Mouse (Mus musculus) adipocyte (in vitro differentiated cells): ENCODE measurements at regions not wholly inside any gene's neighbourhood (a gene's known extent, or its start where the extent isn't known, plus 50 kb on each side); places are given as distances from the start of the nearest gene placed in this dataset.

Experiments
- DNase-seq: peaks from one replicate; pipeline ENCODE4 v3.0.0-alpha.2; 2016; ENCODE audit warnings: low spot score

DNA sequence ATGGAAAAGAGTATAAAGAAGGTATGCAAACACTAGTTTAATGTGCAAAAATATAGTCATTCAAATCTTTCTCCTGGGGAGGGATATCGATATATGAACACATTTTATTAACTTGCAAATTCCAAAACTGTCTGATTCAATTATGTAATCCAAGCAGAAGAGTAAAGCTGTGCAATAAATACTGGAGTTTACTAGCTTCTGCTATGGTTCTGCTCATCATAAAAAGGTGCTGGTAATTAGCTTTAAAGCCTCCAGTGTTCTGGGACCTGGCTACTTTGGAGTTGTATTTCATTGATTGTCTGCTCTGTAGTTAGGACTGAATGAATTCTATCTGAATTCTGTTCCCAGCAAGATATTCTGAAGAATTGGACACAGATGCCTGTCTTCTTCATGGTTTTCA lies 602.7 kb upstream of the Akr1e1 start:
- DNase-seq: no peak

DNA sequence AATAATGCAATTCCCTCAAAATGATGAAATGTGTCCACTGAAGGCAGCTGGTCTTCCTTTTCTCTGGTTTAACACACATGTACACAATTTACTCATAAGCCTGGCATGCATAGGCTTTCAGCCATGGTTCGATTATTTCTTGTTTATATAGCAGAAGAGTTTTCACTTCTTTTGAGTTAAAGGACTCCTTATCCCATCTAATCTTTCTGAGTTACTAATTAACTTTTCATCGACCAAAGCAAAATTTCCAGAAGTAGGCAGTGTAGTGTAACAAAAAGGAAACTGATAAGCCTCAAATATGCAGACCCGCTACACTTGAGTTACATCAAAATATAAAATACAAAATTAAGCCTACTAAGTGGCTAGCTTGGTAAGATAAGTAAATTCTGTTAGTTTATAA lies 620.5 kb upstream of the Akr1e1 start:
- no peak for DNase-seq

DNA sequence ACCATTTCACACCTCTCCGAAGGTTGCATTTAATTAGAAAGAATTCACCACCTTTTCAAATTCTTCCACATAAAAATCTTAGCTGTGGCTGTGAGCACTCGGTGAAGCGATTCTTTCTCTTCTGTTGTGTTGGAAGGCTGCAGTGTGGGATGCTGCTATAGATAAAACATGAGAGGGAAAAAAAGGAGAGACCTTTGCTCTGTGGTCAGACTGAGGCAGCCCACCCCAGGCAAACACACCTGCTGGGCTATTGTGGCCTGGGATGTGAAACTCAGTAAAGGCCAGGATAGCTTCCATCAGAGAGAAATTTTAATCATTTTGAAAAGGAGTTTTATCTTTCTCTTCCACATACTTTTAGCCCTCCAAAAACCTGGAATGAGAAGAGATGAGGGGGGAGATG lies 625.3 kb upstream of the Akr1e1 start:
- DNase-seq: no peak

DNA sequence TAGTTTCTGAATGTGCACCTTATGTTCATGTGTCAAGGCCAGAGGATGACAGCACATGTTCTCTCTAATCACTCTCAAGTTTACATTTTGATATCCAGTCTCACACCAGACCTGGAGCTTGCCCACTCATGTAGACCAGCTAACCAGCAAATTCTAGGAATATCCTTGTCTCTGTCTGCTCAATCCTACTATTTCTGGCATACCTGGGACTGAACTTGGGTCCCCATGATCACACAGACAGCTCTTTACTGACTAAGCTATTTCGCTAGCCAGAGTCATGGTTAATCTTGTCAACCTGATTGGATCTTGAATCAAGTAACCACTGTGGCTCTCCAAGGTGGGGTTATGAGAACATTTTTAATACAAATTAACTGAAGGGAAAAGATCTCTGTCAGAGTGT lies 625.9 kb upstream of the Klf6 start:
- no peak for DNase-seq

DNA sequence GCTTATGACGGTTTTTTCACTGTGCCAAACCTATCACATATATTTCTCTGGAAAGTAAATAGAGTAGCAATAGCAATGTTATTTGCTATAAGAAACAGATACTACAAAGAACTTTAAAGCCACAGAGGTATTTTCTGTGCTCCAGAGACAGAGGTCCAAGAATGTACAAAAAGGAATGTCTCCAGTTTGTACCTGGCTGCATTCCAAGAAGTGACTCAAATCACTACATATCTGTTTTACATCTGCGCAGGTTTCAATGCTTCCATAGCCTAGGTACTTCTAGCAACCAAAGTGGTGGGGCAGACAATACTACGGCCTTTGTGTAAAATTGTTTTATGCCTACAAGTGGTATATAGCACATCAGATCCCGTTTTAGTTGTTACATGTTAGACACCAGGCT lies 620.7 kb upstream of the Klf6 start:
- DNase-seq: no peak

DNA sequence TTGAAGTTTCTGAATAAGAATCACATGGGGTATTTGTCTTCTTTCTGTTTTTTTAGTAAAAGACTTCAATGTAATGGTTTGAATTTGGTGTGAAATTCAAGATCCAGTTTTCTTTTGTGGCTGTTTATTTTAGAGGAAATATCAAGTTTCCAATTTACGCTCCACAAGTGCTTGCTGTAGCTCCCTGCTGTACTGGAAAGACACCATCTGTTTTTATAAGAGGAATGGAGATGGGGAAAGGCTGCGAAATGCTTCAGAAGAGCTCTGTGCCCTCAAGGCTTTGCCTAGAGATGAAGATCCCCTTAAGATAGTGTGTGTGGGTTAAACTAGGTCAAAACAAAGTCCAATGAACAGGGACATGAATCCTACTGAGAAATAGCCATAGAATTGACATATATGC lies 618.5 kb upstream of the Klf6 start:
- DNase-seq: no peak

DNA sequence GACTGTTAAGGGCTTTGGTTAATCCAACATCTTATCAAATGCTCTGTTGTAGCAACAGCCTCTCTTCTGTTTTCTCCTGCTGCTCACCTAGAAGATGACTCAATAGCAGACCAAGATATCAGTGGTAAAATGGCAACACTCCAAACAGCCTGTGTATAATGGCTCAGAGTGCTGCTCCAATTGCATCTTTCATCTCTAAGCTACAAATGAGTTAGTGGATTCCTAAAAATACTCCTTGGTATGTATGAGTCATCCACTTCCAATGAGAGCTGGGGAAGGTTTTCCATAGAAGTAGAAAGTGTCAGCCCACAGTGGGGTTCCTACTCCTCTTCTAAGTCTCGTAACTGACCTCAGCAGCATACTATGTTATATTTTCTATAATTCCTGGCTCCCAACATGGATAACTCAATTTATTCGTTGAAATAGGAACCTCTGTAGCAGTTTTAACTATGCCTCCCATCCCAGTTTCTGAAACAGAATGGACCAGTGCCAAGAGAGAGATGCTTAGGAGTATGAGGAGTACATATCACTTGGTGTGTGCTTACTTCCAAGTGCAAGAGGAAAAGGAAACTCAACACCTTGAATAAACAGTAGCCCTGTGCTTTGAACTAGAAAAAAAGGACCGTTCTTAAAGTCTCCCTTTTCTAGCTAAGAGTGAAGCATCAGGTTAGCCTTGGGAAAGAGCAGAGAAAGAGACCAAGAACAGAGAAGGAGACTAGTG lies 612.5 kb upstream of the Klf6 start:
- no peak for DNase-seq

DNA sequence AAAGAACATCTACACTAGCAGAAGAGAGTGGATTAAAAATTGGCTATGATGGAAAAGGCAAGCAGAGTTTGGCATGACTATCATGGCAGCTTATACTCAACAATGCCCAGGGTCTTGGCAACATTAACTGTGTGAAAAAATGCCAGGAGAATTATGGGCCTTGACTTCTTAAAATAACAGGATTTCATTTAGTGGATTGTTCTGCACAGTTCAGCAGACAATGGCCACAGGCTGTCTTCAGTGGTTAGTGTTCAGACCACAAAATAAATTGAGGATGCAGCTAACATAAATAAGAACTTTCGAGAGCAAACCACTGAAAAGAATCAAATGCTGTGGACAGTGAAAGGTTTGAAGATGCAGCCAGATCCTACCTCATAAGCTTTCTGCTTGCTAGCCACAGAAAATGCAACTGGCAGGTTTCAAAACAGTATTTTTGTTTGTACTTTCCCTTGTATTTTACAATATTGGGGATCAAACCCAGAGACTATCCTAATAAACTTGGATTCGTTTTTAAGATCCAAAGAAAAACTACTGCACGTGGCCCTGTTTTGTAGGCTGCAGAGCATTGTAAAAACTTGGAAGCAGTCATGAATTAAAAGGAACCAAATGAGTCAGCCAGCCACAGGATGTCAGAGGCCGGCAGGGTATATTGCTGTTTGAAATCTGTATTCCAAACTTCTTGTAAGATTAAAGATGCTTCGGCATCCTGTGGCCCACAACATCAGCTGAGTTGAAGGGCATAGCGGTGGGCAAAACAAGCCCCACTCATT lies 603.2 kb upstream of the Klf6 start:
- DNase-seq: peak; percentile 68

DNA sequence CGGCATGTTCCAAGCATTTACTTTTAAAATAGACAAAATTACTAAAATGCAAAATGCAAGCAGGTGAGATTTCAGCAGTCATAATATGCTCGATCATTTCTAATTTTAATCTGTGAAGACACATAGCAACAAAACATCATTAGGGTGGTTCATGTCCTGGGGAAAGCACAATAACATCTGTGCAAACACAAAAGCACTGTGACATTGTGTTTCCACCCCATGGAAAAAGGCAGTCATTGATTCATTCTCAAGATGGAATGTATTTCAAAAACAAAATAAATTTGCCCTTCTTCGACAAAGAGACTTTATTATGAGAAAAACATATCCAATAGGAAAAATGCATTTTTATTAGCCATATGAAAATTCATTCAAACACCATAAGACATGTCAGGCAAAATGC lies 601.5 kb upstream of the Klf6 start:
- DNase-seq: no peak

DNA sequence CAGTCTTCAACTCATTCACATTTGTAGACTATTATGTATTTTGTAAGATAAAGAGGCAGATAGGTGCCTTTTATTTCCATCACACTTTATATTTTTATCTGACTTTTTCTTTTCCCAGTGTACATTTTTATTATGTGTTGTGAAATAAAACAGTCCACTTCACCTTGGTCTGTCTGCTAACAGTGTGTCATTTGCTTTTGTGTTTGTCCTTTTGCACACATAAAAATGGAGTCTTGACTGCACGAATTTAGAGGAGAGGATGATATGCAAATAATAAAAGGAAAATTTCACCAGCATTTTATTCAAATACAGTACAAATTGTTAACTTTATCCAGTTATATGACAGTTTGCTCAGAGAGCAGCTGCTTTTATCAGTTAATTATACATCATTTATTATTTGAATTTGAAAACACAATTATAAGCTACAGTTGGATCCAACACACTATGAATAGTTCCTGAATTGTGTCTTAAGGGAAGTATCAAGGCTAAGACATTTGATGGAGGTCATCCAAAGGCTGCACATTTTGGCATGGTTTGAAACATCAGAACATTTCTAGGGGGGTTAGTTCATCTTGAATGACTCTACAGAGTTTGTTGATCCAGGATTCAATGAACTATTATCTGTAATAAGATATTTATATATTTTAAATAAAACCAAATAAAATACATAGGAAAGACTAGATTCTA lies 588.6 kb upstream of the Klf6 start:
- DNase-seq: no peak

DNA sequence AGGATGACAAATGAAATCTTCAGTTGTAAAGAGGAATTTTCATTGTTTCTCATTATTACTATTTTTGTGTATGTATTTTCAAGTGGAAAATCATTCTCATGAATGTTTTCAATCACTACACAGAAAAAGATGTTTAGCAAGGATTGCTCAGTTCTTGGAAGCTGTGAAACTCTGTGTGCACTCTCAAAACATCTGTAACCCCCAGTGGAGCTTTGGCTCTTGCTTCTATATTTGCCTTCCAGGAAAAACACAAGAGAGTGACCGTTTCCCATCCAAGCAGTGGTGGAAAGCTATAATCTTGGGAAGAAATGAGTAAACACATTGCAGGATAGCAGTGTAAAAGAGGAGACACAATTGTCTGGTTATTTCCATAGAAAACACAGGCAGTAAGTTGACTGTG lies 584.7 kb upstream of the Klf6 start:
- peak; percentile 89 for DNase-seq

DNA sequence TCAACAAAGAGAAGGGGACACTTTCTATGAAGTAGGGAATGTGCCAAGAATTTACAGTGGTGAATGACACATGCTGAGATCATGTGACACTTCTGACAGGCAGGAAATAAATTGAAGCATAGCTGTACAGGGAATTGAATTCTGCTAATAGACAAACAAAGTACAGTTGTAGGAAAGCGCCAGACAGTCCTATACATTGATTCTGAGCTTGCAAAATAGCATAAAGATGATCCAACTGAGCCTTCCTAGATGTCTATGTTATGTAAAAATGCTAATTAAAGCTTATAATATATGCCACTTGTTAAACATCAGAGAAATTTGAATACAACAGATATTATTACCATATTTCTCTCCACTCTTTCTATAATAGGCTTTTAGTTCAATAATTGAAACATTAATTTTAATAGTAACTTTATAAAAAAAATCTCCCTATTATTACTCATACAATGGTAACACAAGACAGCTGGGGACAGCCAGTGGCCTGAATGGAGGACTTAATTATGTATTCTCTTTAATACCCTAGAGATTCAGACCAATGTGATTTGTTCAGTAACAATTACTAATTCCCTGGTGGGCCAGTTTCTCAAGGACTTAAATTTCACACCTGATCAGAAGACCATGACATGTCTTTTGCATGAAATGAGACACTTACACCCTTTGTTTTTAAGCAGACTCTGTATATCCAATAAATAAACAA lies 571.4 kb upstream of the Klf6 start:
- DNase-seq: no peak

DNA sequence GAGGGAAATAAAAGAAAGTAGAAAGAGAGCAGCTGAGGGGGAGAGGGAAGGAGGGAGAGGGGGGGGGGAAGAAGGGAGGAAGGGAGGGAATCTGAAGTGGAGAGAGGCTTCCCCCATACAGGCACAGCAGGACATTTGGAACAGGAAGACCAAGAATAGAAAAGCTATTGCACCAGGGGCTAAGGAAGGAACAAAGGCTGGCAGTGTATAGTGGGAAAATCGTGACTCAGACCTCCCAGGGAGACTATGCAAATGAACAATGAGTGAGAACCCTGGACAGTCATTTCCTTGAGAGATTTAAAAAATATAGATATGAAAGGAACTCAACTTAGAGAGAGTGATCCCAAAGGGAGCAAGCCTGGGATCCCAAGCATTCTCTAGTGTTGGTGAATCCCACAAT lies 559.1 kb upstream of the Klf6 start:
- peak; percentile 37 for DNase-seq

DNA sequence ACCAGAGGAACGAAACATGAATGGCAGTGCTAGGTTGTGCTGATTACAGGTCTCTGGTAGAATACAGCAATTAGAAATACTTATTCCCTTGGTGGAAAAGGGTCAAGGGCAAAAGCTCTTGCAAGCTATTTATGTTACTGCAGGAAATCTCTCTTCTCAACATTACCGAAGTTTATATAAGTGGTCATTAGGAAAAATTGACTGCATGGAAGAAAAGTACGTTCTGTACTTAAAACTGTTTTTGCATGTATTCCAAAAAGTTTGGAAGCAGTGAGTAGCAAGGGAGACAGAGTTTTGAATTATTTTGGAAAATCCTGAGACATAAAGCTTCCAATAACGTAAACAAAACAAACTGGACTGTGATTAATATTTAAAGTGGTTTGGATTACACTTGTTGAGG lies 554.6 kb upstream of the Klf6 start:
- DNase-seq: no peak

DNA sequence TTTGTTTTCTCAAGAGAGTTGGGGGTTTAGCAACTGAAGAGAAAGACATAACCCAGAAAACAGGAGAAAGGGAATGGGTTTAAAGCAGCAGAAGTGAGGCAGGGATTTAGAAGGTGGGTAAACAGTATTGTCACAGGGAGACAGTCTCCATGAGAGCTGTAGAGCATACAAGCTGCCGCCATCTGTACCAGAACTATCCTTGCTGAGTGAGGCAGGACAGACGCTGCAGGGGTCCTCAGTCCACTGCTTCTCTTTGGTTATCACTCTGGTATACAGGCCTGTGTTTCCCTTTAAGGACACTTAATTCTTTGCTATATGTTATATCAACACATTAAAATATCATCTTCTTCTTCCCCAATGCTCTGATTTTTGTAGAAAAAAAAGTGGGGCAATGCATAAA lies 548.0 kb upstream of the Klf6 start:
- no peak for DNase-seq

DNA sequence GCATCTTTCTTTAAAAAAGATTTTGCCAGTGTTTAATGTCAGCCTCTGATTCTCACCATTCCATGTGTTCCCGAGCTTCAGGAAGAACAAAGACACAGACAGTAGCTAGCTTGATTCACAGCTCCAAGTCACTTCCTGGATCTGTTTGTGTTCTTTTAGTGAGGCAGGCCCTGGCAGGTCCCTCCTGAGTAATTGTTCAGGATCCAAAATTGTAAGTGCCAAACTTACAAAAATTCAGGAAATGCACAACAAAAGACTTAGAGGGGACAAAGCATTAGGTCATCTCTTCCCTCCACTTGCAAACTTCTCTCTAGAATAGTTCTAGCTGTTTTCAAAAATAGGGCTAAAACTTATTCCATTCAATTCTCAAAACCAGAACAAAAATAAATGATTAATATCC lies 546.3 kb upstream of the Klf6 start:
- DNase-seq: no peak

DNA sequence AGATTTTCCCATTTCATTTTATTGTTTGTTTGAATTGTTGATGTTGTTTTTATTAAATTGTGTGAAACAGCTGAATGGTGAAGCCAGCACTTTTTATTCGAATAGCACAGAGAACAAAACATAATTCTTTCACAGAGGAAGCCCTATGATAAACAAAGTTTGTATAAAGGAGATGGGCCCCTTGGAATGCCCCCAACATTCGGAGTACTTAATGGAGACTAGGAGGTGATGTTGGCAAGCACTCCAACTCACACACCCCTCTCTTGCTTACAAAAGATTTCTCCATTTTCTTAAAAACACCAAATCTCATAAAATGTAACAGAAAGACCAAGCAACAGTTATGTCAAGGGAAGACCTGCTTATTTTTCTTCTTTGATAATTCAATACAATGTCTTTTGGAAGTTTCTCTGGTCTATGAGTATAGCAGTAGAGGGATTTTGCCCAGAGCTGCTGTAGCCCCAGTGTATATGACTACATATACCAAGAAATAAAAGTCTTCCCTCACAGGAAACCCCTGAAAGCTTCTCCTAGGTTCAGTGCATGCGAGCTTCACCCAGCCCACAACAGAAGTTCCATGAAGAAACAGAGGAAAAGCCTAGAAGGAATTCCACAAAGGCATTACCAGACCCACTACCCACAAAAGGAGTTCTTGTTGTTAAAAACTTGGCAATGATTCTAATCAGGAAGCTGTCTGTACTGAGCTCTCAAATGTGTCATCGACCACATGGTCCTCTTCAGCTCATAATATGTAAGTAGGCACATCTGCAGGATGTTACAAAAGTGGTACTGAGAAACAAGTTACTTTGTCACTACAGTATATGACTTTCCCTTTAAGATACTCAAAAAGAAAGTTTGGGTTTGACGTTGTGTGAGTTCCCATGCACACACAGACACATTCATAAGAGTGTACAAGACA lies 543.1 kb upstream of the Klf6 start:
- DNase-seq: no peak

DNA sequence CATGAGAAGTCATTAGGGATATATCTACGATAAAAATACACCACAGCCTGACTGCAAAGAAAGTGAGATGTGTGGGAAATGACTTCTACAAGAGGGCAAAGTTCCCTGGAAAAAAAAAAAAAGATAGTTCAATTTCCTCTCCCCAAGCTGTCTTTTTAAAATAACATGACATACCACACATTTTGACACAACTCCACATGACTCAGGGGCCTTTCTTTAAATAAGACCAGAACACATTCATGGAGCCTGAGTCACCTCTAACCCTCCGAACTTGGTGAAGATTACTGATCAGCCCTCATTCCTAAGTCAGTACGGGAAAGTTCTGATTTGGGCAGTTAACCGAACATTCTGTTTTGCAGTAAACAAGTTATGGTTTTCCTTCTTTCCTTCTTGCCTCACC lies 515.6 kb upstream of the Klf6 start:
- DNase-seq: peak; percentile 69

DNA sequence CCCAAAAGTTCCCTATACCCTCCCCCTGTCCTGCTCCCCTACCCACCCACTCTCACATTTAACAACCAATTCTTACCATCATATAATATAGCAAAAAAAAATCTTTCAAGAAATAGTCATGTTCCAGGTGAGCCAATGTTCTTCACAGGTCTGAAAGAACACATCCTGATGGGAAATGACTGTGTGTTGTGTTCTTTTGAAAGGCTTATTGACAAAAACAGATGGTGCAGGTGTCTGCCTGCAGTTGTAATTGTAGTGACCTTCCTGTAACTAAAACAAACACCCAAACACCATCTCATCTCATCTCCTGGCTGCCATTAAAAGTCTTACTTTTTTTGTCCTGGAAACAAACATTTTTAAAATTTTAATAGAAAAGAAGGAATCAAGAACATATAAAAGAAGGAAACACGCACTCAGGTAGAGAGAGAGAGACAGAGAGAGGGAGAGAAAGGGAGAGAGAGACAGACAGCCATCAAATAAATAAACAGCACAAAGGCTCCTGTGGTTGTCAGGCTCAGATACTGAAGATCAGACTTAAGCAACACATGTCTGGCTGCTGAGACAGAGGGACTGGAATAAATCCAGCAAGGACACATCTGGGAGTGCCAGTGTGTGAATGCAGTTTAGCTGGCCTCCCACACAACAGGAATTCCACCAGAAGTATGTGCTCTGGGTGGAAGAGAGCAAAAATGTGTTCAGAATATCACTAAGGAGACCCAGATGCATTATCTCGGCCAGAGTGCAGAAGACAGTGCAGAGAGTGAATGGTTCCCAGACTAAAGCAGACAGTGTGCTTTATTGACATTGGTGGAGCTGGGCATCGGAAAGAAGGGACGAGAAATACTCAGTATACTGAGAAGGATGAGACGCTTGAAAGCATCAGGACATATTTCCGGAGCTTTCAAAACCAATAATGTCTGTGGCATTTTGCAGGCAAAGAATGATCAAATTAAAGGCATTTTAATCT lies 513.5 kb upstream of the Klf6 start:
- DNase-seq: peak; percentile 84

DNA sequence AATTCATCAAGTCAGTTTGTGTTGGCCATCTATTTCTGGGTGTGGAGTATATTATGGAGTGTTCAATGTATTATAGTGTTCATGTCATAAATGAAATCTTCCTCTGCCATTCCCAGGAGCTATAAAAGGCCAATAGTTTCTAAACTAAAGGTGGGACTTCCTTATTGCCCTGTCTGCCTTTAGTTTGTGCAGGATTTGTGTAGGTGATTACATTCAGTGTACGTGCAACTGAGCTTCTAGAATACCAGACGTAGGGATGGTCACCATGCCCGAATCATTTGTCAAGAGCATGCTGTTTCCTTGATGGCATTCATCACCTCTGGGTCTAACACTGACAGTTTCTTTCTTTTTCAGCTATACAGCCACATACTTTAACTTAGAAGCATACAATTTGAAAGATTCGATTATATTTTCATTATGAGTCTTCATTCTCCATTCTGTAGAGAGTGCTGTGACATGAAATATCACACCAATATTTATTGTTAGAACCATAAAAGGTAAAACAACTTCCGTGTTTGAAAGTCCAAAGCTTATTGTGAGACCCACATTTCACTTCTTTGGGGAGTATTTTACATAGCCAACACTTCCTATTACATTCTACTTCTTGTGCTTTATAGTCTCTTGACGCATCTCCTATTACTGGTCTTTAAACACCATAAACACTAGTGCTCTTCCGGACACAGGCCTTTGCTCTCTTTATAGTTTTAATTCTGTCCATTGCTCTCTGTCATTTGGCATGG lies 494.1 kb upstream of the Klf6 start:
- DNase-seq: no peak
